Mouse (Mus musculus) layer of hippocampus, adult 8-10 months (tissue): Measurements from ENCODE around the gene Fetub. TPM values are rescaled to one million over a fixed set of nuclear protein-coding genes. Genes with fewer than 3 reads are reported as not detected.

ENCODE experiments used
- DNase-seq, 2 experiments: peaks; one replicate each; pipeline ENCODE4 v3.0.0; 2022; ENCODE audit warnings: low spot score in 2 of 2
- total RNA-seq, 4 experiments: library from RNA; stranded (reverse); gene quantifications; 2 replicates each; pipeline ENCODE4 v1.2.4; 2022

Gene Fetub
- total RNA-seq, 4 experiments from 2014 or later = 0.39 to 0.70 (median 0.41) TPM; not detected in 1

GRCm38 (mm10) chr16:22961073-22961472, 42.9 kb downstream of the Fetub start:
- DNase-seq = no peak

DNA sequence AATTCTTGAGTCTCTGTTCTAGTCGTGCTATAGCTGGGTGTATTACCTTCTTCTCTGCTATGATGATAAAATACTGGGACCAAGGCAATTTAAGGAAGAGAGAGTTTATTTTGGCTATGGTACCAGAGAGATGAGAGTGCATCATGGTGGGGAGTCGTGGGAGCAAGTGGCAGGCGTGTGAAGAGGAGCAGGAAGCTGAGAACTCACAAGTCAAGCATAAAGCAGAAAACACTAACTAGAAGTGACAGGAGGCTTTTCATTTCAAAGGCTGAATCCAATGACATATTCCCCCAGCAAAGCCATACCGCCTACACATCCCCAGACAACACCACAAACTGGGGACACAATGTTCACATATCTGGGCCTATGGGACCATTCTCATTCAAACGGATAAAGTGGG, 44.1 kb downstream of the Fetub start:
- no peak for DNase-seq

DNA sequence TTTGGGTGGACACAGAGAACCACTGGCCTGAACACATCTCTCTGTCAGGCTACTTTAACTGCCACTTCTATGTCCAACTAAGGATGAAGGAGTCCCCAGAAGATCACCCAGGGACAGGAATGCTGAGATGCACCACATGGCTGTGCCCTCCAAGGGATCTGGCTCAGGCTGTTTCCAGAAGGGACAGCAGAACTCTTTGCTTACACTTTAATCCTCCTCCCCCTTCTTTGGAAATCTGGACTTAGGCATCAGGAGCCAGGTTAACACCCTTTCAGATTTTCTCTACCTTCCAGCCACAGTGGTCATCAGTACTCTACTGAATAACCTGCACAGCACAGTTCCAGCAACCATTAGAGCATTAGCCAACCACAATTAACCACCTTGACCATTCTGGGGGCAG, 45.2 kb downstream of the Fetub start:
- no peak for DNase-seq

DNA sequence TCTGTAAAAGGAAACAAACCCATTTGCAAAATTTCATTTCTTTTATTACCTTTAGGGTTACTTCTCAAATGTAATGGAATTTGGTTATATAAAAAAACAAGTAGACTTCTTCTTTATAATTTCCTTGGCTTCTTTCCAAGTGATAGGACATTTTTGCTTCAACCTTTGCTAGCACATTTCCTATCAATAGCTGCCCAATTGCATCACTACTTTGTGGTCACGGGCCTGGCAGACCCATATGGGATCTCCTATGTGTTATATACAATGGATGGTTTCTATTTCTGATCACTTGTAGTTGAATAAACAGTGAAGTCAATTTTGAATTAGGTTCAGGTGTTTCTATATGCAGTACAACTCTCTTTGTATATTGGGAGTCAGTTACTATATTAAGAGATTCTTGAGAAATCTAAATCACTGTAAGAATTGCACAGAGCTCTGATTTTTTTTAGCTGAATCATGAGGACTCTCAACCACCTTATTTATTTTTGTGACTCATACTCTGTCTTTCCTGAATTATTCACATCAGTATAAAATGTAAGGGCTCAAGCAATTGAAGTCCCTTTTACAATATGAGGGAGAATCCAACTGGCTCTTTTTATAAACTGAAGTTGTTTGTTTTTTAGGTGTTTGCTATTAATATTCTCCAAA, 49.4 kb downstream of the Fetub start:
- no peak for DNase-seq

Other genes with a start within 250 kb of the Fetub start
- not detected for gene Crygs, start 106.8 kb upstream of the Fetub start, total RNA-seq
- gene Tbccd1, start 60.7 kb upstream of the Fetub start, total RNA-seq = 10 to 100 TPM; 12.5 to 15.4 (median 15.3) TPM
- gene Dnajb11, start 60.5 kb upstream of the Fetub start, total RNA-seq = 10 to 100 TPM; 51.4 to 63.3 (median 59.3) TPM
- not detected for gene Ahsg, start 27.1 kb upstream of the Fetub start, total RNA-seq
- gene Hrg, start 32.7 kb downstream of the Fetub start, total RNA-seq = not detected
- not detected for gene Kng2, start 111.1 kb downstream of the Fetub start, total RNA-seq
- gene Kng1, start 139.5 kb downstream of the Fetub start, total RNA-seq = not detected
- 100 to 1,000 TPM; 842 to 987 (median 891) TPM for gene Eif4a2, start 189.1 kb downstream of the Fetub start, total RNA-seq
- 1 to 10 TPM; 2.8 to 5.5 (median 4.3) TPM for gene Rfc4, start 209.4 kb downstream of the Fetub start, total RNA-seq
- not detected for gene Adipoq, start 228.2 kb downstream of the Fetub start, total RNA-seq